Mouse (Mus musculus) gastrocnemius, adult 18-20 months (tissue): Measurements from ENCODE around the gene Atp6v1fnb. TPM values are rescaled to one million over a fixed set of nuclear protein-coding genes. Genes with fewer than 3 reads are reported as not detected.

Source experiments
- DNase-seq: peaks from one replicate; pipeline ENCODE4 v3.0.0; 2021; ENCODE audit warnings: low spot score
- total RNA-seq, 2 experiments: library from RNA; stranded (reverse); gene quantifications; 2 replicates each; pipeline ENCODE4 v1.2.3; 2021

The Atp6v1fnb gene
- total RNA-seq, 2 experiments from 2014 or later = 0.37 TPM; not detected in 1

GRCm38 (mm10) chr6:29522626-29523300, 51.5 kb downstream of the Atp6v1fnb start:
- no peak for DNase-seq

Other genes with a start within 250 kb of the Atp6v1fnb start
- gene Hilpda, start 198.9 kb upstream of the Atp6v1fnb start, total RNA-seq = 1 to 10 TPM; 2.4 to 3.7 TPM
- not detected for gene Fam71f2, start 191.8 kb upstream of the Atp6v1fnb start, total RNA-seq
- not detected for gene Fam71f1, start 152.3 kb upstream of the Atp6v1fnb start, total RNA-seq
- 10 to 100 TPM; 71.3 to 96.1 TPM for gene Calu, start 123.4 kb upstream of the Atp6v1fnb start, total RNA-seq
- gene Opn1sw, start 83.0 kb upstream of the Atp6v1fnb start, total RNA-seq = under 1 TPM in 1 of 2 experiments, not detected in 1; 0.26 TPM
- gene Ccdc136, start 75.1 kb upstream of the Atp6v1fnb start, total RNA-seq = 10 to 100 TPM; 11.8 to 12.2 TPM
- gene Flnc, start 38.2 kb upstream of the Atp6v1fnb start, total RNA-seq = 100 to 1,000 TPM; 349 to 691 TPM
- gene Atp6v1f, start 3.7 kb upstream of the Atp6v1fnb start, total RNA-seq = 100 to 1,000 TPM; 118 to 125 TPM
- 1 to 10 TPM; 3.9 to 6.4 TPM for gene Kcp, start 36.5 kb downstream of the Atp6v1fnb start, total RNA-seq
- 1 to 10 TPM; 2.9 to 3.9 TPM for gene Irf5, start 55.2 kb downstream of the Atp6v1fnb start, total RNA-seq
- 10 to 100 TPM; 31.3 to 36.0 TPM for gene Tnpo3, start 138.4 kb downstream of the Atp6v1fnb start, total RNA-seq
- 1 to 10 TPM; 2.6 to 3.6 TPM for gene Tspan33, start 222.8 kb downstream of the Atp6v1fnb start, total RNA-seq